Mouse (Mus musculus): ENCODE measurements around the gene Fcrla. TPM values are rescaled to one million over a fixed set of nuclear protein-coding genes. Genes with fewer than 3 reads are reported as not detected.
A peak's percentile ranks its signal among the peaks of the same experiment; 100 is the strongest.

The Fcrla gene
- total and polyA plus RNA-seq, 3 experiments: 10.6 to 30.6 (median 17.7) TPM

DNA sequence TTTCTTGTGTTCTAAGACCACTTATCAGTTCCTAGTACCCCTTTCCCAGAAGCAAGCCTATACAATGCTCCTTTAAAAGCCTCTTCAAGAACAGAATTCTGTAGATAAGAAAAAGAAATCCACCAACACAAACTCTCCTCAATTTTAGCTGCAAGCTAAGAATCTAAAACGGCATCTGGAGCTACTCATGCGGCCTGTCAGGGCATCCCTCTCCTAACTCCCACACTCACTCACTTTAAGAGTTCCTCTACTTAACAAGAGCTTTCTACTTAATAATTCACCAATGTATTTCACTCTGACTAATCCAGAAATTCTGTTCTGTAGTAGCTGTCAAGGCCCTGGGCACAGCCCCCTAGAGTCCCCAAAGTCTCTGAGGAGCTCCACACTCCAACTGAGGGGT is 35.7 kb downstream of the Fcrla start:
- peaks cover 10 to 27% of the 10 kb centered on the region in 2 experiments for H3K4me1 ChIP-seq (ENCODE audit: control insufficient read depth in 1 of 2, insufficient read depth in 2 of 2)
- H3K4me3 ChIP-seq (replicated peaks in 1 of 3; ENCODE audit: low read depth in 2 of 3, low read length in 2 of 3, poor library complexity in 1 of 3): no peak overlapping the region
- in situ Hi-C loops (cut with MboI; ENCODE audit: low pct_ligation_motif_present, low pct_unique_long_range_greater_than_20kb, low sequenced_read_pairs): loop anchor here (10.0 kb wide), 1 partner anchor 333 kb away; the partner anchor contains the start of genes Apoa2 and Tomm40l
- no peak overlapping the region for H3K9ac ChIP-seq (ENCODE audit: insufficient read depth, low read depth)
- dilution Hi-C loops (cut with MboI; ENCODE audit: extremely low pct_ligation_motif_present, extremely low pct_unique_long_range_greater_than_20kb, low sequenced_read_pairs): no loop called here
- DNase-seq (ENCODE audit: extremely low read depth): no peak
- H3K27ac ChIP-seq (ENCODE audit: insufficient read depth, low read depth): no peak overlapping the region
- H3K4me2 ChIP-seq (ENCODE audit: insufficient read depth, low read depth, poor library complexity, severe bottlenecking): no peak overlapping the region
- TF ChIP-seq KAT2A (IDR thresholded peaks at IDR 0.05; ENCODE audit: insufficient replicate concordance, low read length): no peak
- no peak for TF ChIP-seq JUND (conservative IDR thresholded peaks at IDR 0.05; ENCODE audit: low read depth, low read length)
- TF ChIP-seq SIN3A (IDR thresholded peaks at IDR 0.05; ENCODE audit: low read length): no peak
- TF ChIP-seq MAFK (IDR thresholded peaks at IDR 0.05; ENCODE audit: insufficient replicate concordance, low read length): no peak
- TF ChIP-seq MAZ (IDR thresholded peaks at IDR 0.05; ENCODE audit: low read depth, low read length): no peak
- no peak for TF ChIP-seq NRF1 (IDR thresholded peaks at IDR 0.05; ENCODE audit: low read depth, low read length)
- H3K27me3 ChIP-seq (replicated peaks): no peaks in the 10 kb centered on the region
- H3K36me3 ChIP-seq (replicated peaks in 1 of 2; ENCODE audit: control insufficient read depth in 1 of 2, insufficient read depth in 1 of 2, low read length in 1 of 2): no peaks in the 10 kb centered on the region
- no peaks in the 10 kb centered on the region for H3K79me2 ChIP-seq (replicated peaks; ENCODE audit: control insufficient read depth, extremely low read depth, insufficient read depth, poor library complexity, severe bottlenecking)
- H3K9me3 ChIP-seq (replicated peaks; ENCODE audit: low read length): no peaks in the 10 kb centered on the region

DNA sequence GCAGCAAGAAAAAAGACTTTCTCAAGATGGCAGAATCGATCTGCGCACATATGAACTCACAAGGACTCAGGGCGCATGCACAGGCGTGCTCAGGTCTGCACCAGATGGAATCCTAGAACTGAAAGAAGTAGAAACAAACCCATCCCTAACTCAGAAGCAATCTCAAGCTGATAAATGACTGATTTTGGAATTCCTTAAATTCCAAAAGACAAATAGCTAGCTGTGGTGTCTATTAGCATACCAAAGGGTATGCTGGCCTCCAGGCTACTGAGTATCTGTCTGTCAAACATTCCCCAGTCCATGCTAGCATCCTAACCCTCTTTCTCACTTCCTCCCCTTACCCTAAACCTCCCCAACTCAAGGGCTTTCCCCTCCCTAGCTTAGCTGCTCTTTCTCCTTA is 38.1 kb downstream of the Fcrla start:
- Histone ChIP-seq H3K9ac (ENCODE audit: insufficient read depth, low read depth) (peak overlapping the region; percentile 48), H3K79me2 (replicated peaks; ENCODE audit: control insufficient read depth, extremely low read depth, insufficient read depth, poor library complexity, severe bottlenecking) (peaks cover 4% of the 10 kb centered on the region), H3K4me3 (replicated peaks in 1 of 3; ENCODE audit: low read depth in 2 of 3, low read length in 2 of 3, poor library complexity in 1 of 3) (peak overlapping the region in 1 of 3 experiments; percentile 30), H3K27ac (ENCODE audit: insufficient read depth, low read depth) (peak overlapping the region; percentile 77), H3K4me2 (ENCODE audit: insufficient read depth, low read depth, poor library complexity, severe bottlenecking) (peak overlapping the region; percentile 93), H3K4me1 (ENCODE audit: control insufficient read depth in 1 of 2, insufficient read depth in 2 of 2) (peaks cover 7 to 25% of the 10 kb centered on the region in 2 experiments), H3K27me3 (replicated peaks) (no peaks in the 10 kb centered on the region), H3K9me3 (replicated peaks; ENCODE audit: low read length) (no peaks in the 10 kb centered on the region), H3K36me3 (replicated peaks in 1 of 2; ENCODE audit: control insufficient read depth in 1 of 2, insufficient read depth in 1 of 2, low read length in 1 of 2) (no peaks in the 10 kb centered on the region)
- DNase-seq (ENCODE audit: extremely low read depth): no peak
- dilution Hi-C loops (cut with MboI; ENCODE audit: extremely low pct_ligation_motif_present, extremely low pct_unique_long_range_greater_than_20kb, low sequenced_read_pairs) (no loop called here), in situ Hi-C loops (cut with MboI; ENCODE audit: low pct_ligation_motif_present, low pct_unique_long_range_greater_than_20kb, low sequenced_read_pairs) (no loop called here)
- TF ChIP-seq ZC3H11A (IDR thresholded peaks at IDR 0.05; ENCODE audit: low read depth, low read length) (no peak), HCFC1 (IDR thresholded peaks at IDR 0.05; ENCODE audit: low read depth, low read length) (no peak), JUN (IDR thresholded peaks at IDR 0.05; ENCODE audit: insufficient read depth, low read depth, low read length) (no peak), JUND (conservative IDR thresholded peaks at IDR 0.05; ENCODE audit: low read depth, low read length) (no peak), MEF2A (IDR thresholded peaks at IDR 0.05; ENCODE audit: borderline replicate concordance, low read depth, low read length) (no peak), ETS1 (conservative IDR thresholded peaks at IDR 0.05; ENCODE audit: low read depth, low read length) (no peak), RAD21 (IDR thresholded peaks at IDR 0.05; ENCODE audit: low read depth, low read length) (no peak), POLR2AphosphoS2 (IDR thresholded peaks at IDR 0.05; ENCODE audit: low read depth, low read length) (no peak), BHLHE40 (IDR thresholded peaks at IDR 0.05; ENCODE audit: low read depth, low read length) (no peak), PAX5 (IDR thresholded peaks at IDR 0.05; ENCODE audit: low read length) (no peak), RCOR1 (conservative IDR thresholded peaks at IDR 0.05; ENCODE audit: low read depth, low read length) (no peak), USF2 (conservative IDR thresholded peaks at IDR 0.05; ENCODE audit: low read depth, low read length) (no peak), SMC3 (IDR thresholded peaks at IDR 0.05; ENCODE audit: low read depth, low read length) (no peak), NRF1 (IDR thresholded peaks at IDR 0.05; ENCODE audit: low read depth, low read length) (peak; percentile 63), IRF4 (IDR thresholded peaks at IDR 0.05; ENCODE audit: low read depth, low read length) (peak; percentile 83), MAX (IDR thresholded peaks at IDR 0.05; ENCODE audit: low read length) (no peak), CTCF (conservative IDR thresholded peaks at IDR 0.05 in 1 of 2, IDR thresholded peaks at IDR 0.05 in 1 of 2; ENCODE audit: low read depth in 2 of 2, low read length in 2 of 2) (no peak), ZMIZ1 (IDR thresholded peaks at IDR 0.05; ENCODE audit: low read depth, low read length) (no peak), MXI1 (IDR thresholded peaks at IDR 0.05; ENCODE audit: low read depth, low read length) (no peak; the same call in 1 of the 2 replicates), CHD2 (IDR thresholded peaks at IDR 0.05; ENCODE audit: low read length) (no peak), MAFK (IDR thresholded peaks at IDR 0.05; ENCODE audit: insufficient replicate concordance, low read length) (no peak), TBP (conservative IDR thresholded peaks at IDR 0.05; ENCODE audit: low read depth, low read length) (no peak), ZKSCAN1 (IDR thresholded peaks at IDR 0.05; ENCODE audit: borderline replicate concordance, low read depth, low read length) (no peak), USF1 (IDR thresholded peaks at IDR 0.05; ENCODE audit: low read depth, low read length) (no peak), NELFE (IDR thresholded peaks at IDR 0.05; ENCODE audit: low read depth, low read length) (no peak), UBTF (IDR thresholded peaks at IDR 0.05; ENCODE audit: low read depth, low read length) (no peak), MAZ (IDR thresholded peaks at IDR 0.05; ENCODE audit: low read depth, low read length) (no peak), KAT2A (IDR thresholded peaks at IDR 0.05; ENCODE audit: insufficient replicate concordance, low read length) (no peak), MYC (IDR thresholded peaks at IDR 0.05; ENCODE audit: low read depth, low read length) (0 out of 2 replicates have a peak, but pooled peaks have one; percentile 38), SIN3A (IDR thresholded peaks at IDR 0.05; ENCODE audit: low read length) (no peak), POLR2A (IDR thresholded peaks at IDR 0.05; ENCODE audit: low read depth, low read length) (no peak), E2F4 (IDR thresholded peaks at IDR 0.05; ENCODE audit: insufficient replicate concordance, low read depth, low read length) (no peak), ELF1 (IDR thresholded peaks at IDR 0.05; ENCODE audit: low read depth, low read length) (no peak)
